Mouse (Mus musculus) ovary, postnatal 10 days (tissue): ENCODE measurements around the gene Gm45062.

Experiments
- DNase-seq: peaks from one replicate; pipeline ENCODE4 v3.0.0; 2022; ENCODE audit warnings: low spot score

Gene Gm45062

GRCm38 (mm10) chr6:8479176-8479575 lies 219.9 kb downstream of the Gm45062 start:
- no peak for DNase-seq

GRCm38 (mm10) chr6:8484437-8485275 lies 225.4 kb downstream of the Gm45062 start:
- DNase-seq, result no peak

- DNase-seq, result no peak
Observed at GRCm38 (mm10) chr6:8485414-8486175, 226.3 kb downstream of the Gm45062 start.

- DNase-seq, result no peak
Observed at GRCm38 (mm10) chr6:8486391-8487043, 227.3 kb downstream of the Gm45062 start.

GRCm38 (mm10) chr6:8487044-8487853 lies 228.0 kb downstream of the Gm45062 start:
- DNase-seq, result no peak

- DNase-seq, result no peak
Observed at GRCm38 (mm10) chr6:8488249-8488648, 229.0 kb downstream of the Gm45062 start.

GRCm38 (mm10) chr6:8489266-8489665 lies 230.0 kb downstream of the Gm45062 start:
- DNase-seq, result no peak

- no peak for DNase-seq
Observed at GRCm38 (mm10) chr6:8489938-8490585, 230.8 kb downstream of the Gm45062 start.

GRCm38 (mm10) chr6:8492248-8492647 lies 233.0 kb downstream of the Gm45062 start:
- DNase-seq, result no peak

- no peak for DNase-seq
Observed at GRCm38 (mm10) chr6:8495109-8495826, 236.0 kb downstream of the Gm45062 start.

- no peak for DNase-seq
Observed at GRCm38 (mm10) chr6:8495827-8496222, 236.6 kb downstream of the Gm45062 start.

- no peak for DNase-seq
Observed at GRCm38 (mm10) chr6:8497234-8497867, 238.1 kb downstream of the Gm45062 start.

- DNase-seq, result no peak
Observed at GRCm38 (mm10) chr6:8497868-8498257, 238.6 kb downstream of the Gm45062 start.

GRCm38 (mm10) chr6:8498961-8499360 lies 239.7 kb downstream of the Gm45062 start:
- DNase-seq, result no peak

- no peak for DNase-seq
Observed at GRCm38 (mm10) chr6:8503953-8504352, 244.7 kb downstream of the Gm45062 start.

- no peak for DNase-seq
Observed at GRCm38 (mm10) chr6:8504521-8505228, 245.4 kb downstream of the Gm45062 start.

GRCm38 (mm10) chr6:8506631-8507030 lies 247.4 kb downstream of the Gm45062 start:
- no peak for DNase-seq

GRCm38 (mm10) chr6:8508883-8509536 lies 249.8 kb downstream of the Gm45062 start:
- DNase-seq, result peak; percentile 91

GRCm38 (mm10) chr6:8509551-8509950 lies 250.3 kb downstream of the Gm45062 start, which contains the start of gene Glcci1:
TSS of gene Glcci1 (plus strand) at chr6:8509600.
- DNase-seq, result peak; percentile 33
